Mouse (Mus musculus): ENCODE results near the gene Ccdc106.
A peak's percentile ranks its signal among the peaks of the same experiment; 100 is the strongest.
"Not testable (repeated sequence)": the region's sequence is repeated elsewhere in the genome, so short reads cannot be mapped to it uniquely, and the experiment has no call there.

The Ccdc106 gene

GRCm38 (mm10) chr7:5051193-5052192 lies 31.1 kb downstream of the Ccdc106 start, which contains the start of gene Zfp580:
TSS of gene Zfp580 (plus strand) at chr7:5051538.
- ATAC-seq (ENCODE audit: low TSS enrichment): peak; percentile 60

GRCm38 (mm10) chr7:5052438-5052837 lies 32.1 kb downstream of the Ccdc106 start:
- no peak for ATAC-seq (ENCODE audit: low TSS enrichment)

- no peak for ATAC-seq (ENCODE audit: low TSS enrichment)
Measured at GRCm38 (mm10) chr7:5052931-5053343, 32.6 kb downstream of the Ccdc106 start.

- ATAC-seq (ENCODE audit: low TSS enrichment): no peak
Measured at GRCm38 (mm10) chr7:5053456-5054179, 33.3 kb downstream of the Ccdc106 start.

- no peak for ATAC-seq (ENCODE audit: low TSS enrichment)
Measured at GRCm38 (mm10) chr7:5056651-5057263, 36.4 kb downstream of the Ccdc106 start.

DNA sequence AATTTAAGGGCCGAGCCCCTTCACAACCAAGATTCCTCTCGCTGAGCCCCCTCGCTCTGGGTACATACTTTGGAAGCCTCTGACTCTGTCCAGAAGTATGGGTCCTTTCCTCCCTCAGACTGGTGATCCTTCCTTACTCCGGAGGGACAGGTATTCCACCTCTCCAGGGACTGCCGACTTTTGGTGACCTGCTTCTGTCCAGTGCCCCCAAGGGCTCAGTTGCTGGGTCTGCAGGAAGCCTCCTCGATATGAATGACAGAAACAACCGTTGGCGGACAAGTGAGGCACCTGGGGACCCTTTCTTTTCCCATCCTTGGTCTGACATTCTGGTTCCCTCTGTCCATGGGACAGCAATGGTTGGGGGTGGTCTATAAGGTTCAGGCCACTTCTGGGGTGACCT lies 37.0 kb downstream of the Ccdc106 start:
- no peak for ATAC-seq (ENCODE audit: low TSS enrichment)

GRCm38 (mm10) chr7:5057804-5058203 lies 37.5 kb downstream of the Ccdc106 start:
- ATAC-seq (ENCODE audit: low TSS enrichment): no peak

- ATAC-seq (ENCODE audit: low TSS enrichment): no peak
Measured at GRCm38 (mm10) chr7:5058631-5059030, 38.3 kb downstream of the Ccdc106 start.

DNA sequence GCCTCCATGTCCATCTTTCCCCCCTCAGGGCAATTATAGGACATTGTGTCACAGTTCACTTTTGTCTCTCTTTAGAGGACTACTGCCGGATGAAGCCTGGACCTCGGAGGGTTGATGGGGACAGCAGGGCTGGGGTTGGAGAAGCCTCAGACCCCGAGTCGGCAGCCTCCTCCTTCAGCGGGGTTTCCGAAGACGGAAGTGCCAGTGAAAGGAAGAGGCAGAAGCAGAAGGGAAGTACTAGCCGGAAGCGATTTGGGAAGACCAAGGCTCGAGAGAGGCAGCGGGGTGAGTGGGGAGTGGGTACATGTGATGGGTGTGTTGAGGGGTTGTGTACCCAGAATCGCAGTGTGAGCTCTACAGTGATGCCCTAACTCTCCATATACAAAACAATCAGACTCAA lies 39.1 kb downstream of the Ccdc106 start:
- ATAC-seq (ENCODE audit: low TSS enrichment): no peak

DNA sequence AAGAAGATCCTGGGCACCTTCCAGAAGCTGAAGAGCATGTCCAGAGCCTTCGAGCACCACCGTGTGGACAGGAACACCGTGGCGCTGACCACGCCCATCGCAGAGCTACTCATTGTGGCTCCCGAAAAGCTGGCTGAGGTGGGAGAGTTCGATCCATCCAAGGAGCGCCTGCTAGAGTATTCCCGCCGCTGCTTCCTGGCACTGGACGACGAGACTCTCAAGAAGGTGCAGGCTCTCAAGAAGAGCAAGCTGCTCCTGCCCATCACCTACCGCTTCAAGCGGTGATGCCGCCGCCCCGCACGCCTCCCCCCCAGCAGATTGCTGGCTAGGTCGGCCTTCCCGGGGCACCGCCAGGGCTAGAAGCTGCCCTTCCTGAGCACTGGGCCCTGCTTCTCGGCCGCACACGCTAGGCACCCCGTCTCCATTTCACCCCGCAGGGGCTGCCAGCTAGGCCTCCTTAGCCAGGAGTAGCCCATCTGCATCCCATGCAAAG lies 39.9 kb downstream of the Ccdc106 start:
- ATAC-seq (ENCODE audit: low TSS enrichment): peak; percentile 19; the same call in 1 of the 2 replicates

- peak; percentile 69 for ATAC-seq (ENCODE audit: low TSS enrichment)
Measured at GRCm38 (mm10) chr7:5060944-5061773, 40.8 kb downstream of the Ccdc106 start.

DNA sequence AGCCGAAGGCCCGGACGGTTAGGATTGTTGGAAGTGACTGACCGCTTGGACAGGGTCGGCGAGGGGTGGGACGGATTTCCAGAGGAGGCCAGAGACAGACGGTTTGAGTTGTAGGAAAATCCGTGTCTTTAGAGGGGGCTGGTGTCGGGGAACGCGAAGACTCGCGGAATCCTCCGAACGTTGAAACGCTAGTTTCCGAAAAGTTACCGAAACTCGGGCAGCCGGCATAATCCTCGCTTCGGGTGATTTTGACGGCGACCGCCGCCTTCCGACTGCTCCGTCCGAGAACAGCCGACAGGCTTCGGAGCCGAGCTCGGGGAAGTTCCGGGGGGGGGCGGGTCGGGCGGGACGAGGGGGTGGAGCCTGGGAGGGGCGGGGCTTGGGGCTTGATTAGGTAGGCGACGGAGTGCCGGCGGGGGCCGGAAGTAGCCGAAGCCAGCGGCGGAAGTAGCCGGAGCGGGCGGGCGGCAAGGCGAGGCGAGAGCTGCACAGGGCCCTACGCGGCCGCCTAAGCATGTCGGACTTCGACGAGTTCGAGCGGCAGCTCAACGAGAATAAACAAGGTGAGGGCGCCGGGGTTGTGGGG lies 41.5 kb downstream of the Ccdc106 start, which contains the start of gene U2af2:
U2af2 (plus strand) TSS at position 370 of the 586 bp plus-strand sequence.
- ATAC-seq (ENCODE audit: low TSS enrichment): peak; percentile 40

- peak; percentile 9; the same call in 1 of the 2 replicates for ATAC-seq (ENCODE audit: low TSS enrichment)
Measured at GRCm38 (mm10) chr7:5062360-5063001, 42.1 kb downstream of the Ccdc106 start.

DNA sequence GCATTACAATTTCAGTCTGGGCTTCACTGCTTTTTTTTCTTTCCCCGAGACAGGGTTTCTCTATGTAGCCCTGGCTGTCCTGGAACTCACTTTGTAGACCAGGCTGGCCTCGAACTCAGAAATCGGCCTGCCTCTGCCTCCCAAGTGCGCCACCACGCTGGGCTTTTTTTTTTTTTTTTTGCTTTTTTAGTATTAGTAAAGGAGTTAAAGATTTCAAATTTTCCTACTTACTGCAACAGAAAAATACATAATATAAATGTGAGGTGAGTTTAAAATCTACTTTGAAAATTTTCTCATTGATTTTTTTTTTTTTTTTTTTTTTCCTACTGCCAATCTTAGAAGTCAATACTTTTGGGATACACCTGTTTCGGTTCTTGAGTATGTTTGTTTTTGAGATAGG lies 44.5 kb downstream of the Ccdc106 start:
- ATAC-seq (ENCODE audit: low TSS enrichment): no peak

DNA sequence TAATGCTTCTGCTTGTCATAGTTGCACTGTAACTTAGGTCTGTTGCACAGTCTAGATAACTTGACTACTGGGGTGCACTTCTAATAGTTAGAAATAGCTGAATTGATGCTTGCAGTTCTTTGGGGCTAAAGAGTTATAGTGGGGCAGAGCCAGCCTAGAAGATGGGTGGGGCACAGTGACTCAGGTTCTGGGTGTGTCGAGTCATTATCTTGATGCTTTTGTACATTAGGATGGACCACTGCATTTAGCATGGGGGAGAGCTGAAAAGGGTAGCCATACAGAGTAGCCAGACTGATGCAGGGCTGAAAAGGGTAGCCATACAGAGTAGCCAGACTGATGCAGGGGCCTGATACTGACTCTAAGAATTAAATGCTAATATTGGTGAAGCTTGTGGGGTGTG lies 53.2 kb downstream of the Ccdc106 start:
- ATAC-seq (ENCODE audit: low TSS enrichment): no peak

- no peak for ATAC-seq (ENCODE audit: low TSS enrichment)
Measured at GRCm38 (mm10) chr7:5074984-5075383, 54.6 kb downstream of the Ccdc106 start.

DNA sequence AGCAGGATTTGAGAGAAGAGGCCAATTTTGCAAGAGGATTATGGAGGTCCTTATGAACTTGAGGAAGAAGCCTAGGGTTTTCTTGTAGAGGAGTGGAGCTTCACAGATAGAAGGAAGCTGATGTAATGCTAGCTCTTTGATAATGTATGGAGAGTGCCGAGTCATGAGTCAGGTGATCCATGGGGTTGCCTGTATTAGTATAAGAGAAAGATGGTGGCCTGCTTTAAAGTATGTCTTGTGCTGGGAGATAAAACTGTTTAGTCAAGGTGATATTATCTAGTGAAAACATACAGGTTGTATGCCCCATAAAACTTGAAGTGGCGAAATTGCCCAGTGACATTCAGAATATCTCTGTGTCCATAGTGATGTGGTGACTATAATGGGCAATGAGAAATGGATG lies 56.6 kb downstream of the Ccdc106 start:
- ATAC-seq (ENCODE audit: low TSS enrichment): no peak

- not testable (repeated sequence) for ATAC-seq (ENCODE audit: low TSS enrichment)
Measured at GRCm38 (mm10) chr7:5079365-5080009, 59.1 kb downstream of the Ccdc106 start.

GRCm38 (mm10) chr7:5080010-5080751 lies 59.8 kb downstream of the Ccdc106 start, which contains the start of gene Epn1:
TSS of gene Epn1 (plus strand) at chr7:5080235.
- ATAC-seq (ENCODE audit: low TSS enrichment): peak; percentile 98
